Mouse (Mus musculus): Measurements from ENCODE around the gene Grm2. TPM values are rescaled to one million over a fixed set of nuclear protein-coding genes. Genes with fewer than 3 reads are reported as not detected.

Grm2 gene
- not detected for polyA plus RNA-seq (2017; shearing (Covaris generic))

DNA sequence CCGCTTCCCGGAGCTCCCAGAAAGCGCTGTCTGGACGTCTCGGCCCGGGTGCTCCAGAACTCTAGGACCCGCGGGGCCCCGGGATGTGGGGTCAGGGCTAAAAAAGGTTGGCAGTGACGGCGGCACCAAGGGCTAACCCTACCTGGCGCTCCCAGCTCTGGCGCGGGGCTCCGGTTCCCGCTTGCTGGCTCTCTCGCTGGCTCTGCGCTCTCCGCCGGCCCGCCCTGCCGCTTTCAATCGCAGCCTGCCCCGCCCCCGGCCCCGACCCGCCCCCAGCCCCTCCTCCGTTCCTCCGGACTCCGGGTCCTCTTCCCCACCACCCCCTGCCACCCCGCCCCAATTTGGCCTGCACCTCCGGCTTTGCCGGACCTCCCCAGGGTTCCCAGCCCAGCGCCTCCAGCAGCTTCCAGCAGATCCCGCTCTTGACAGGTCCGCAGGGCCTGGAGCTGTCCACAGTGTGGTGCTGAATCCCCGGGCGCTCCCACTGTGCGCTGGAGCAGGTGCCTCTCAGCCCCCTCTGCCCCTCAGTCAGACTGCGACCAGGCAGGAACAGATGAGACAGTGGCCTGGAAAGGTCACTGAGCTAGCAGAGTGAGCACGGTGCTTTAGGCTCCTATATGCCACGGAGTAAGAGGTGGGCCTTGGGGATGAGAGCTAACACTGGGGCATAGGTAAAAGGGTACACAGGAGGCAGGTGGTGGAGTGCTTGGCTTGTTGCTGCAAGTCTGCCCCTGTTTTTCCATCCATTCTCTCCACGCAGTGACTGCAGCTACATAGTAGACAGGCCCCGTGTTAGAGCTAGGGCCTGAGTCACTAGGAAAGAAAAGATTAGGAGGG is at the start of gene Grm2:
TSS of gene Grm2 (minus strand) at position 199 of the 837 bp plus-strand sequence.

DNA sequence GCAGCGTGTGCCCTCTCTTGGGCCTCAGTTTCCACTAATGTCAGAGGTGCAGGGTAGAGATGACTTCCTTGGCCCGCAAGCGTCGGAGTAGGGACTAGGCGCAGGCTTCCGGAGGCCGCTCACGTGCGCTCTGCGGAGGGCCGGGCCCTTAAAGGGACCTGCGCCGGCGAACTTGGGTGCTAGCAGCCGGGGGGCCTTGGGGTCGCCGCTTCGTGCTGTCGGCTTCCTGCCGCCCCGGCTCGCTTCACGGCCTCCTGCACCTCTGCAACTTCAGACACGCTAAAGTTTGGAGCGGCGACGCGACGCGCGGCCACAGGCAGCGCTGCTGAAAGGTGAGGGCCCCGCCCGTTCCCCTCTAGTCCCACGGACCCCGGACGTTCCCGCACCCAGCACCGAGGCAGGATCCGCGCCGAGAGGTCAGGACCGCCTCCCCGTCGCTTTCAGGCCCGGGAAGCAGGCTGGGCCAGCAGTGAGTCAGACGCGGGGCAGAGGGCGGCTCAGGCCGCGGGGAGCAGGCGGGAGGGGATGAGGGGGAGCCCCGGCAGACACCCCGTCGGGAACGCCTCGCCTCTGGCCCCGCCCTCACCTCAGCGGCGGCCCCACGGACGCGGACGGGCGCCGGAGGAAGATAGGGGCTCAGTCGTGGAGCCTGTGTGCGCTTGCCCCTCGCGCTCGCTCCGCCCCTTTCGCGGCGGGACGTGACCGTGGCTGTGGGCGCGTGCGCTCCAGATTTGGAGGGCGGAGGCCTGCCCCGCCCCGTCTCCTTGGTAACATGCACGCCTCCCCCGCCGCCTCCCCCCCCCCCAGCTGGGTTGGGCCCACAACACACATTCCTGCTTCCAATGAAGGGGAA is 29.6 kb upstream of the Grm2 start, which contains the start of gene Tex264:
TSS of gene Tex264 (minus strand) at position 679 of the 853 bp plus-strand sequence.

DNA sequence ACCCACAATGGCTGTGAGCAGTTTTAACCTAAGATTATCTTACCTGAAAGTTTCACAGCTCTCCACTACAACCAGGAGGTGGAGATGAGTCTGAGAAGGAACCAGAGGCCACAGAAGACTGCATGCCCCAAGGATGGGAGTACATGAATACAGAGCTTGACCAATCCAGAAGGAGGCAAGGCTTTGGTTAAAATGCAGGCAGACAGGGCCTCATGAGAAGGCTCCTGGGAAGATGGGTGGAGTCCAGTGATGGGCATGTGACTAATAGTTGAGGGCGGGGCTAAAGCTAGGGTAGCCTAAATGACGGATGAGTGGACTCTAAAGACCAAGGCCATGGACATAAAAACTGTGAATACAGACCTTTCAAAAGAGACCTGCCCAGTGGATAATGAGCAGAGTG is 29.6 kb downstream of the Grm2 start, which contains the start of gene Iqcf6:
TSS of gene Iqcf6 (plus strand) at position 301 of the 400 bp plus-strand sequence.

Other genes starting within 250 kb of the Grm2 start
- 676 TPM for gene Rpl29, start 226.6 kb downstream of the Grm2 start, polyA plus RNA-seq (2017; shearing (Covaris generic))
- 21.0 TPM for gene Acy1, start 217.8 kb downstream of the Grm2 start, polyA plus RNA-seq (2017; shearing (Covaris generic))
- 6.1 TPM for gene Abhd14b, start 208.6 kb downstream of the Grm2 start, polyA plus RNA-seq (2017; shearing (Covaris generic))
- 17.2 TPM for gene Abhd14a, start 208.4 kb downstream of the Grm2 start, polyA plus RNA-seq (2017; shearing (Covaris generic))
- gene Pcbp4, start 202.8 kb downstream of the Grm2 start, polyA plus RNA-seq (2017; shearing (Covaris generic)), result 11.5 TPM
- not detected for gene Gpr62, start 190.1 kb downstream of the Grm2 start, polyA plus RNA-seq (2017; shearing (Covaris generic))
- gene Rrp9, start 180.1 kb downstream of the Grm2 start, polyA plus RNA-seq (2017; shearing (Covaris generic)), result 59.8 TPM
- 41.7 TPM for gene Parp3, start 179.1 kb downstream of the Grm2 start, polyA plus RNA-seq (2017; shearing (Covaris generic))
- gene Iqcf1, start 156.1 kb downstream of the Grm2 start, polyA plus RNA-seq (2017; shearing (Covaris generic)), result not detected
- not detected for gene Iqcf5, start 141.5 kb downstream of the Grm2 start, polyA plus RNA-seq (2017; shearing (Covaris generic))
- not detected for gene Iqcf3, start 94.5 kb downstream of the Grm2 start, polyA plus RNA-seq (2017; shearing (Covaris generic))
- gene Iqcf4, start 85.1 kb downstream of the Grm2 start, polyA plus RNA-seq (2017; shearing (Covaris generic)), result not detected
- gene Iqcf6, start 29.5 kb downstream of the Grm2 start, polyA plus RNA-seq (2017; shearing (Covaris generic)), result not detected
- gene Tex264, start 29.8 kb upstream of the Grm2 start, polyA plus RNA-seq (2017; shearing (Covaris generic)), result 43.8 TPM
- gene Rad54l2, start 133.1 kb upstream of the Grm2 start, polyA plus RNA-seq (2017; shearing (Covaris generic)), result 4.6 TPM
- 49.2 TPM for gene Dcaf1, start 165.8 kb upstream of the Grm2 start, polyA plus RNA-seq (2017; shearing (Covaris generic))
- gene Rbm15b, start 231.3 kb upstream of the Grm2 start, polyA plus RNA-seq (2017; shearing (Covaris generic)), result 40.1 TPM
- gene Manf, start 235.9 kb upstream of the Grm2 start, polyA plus RNA-seq (2017; shearing (Covaris generic)), result 116 TPM

Data from effector memory CD4-positive, alpha-beta T cell, adult 5 months (primary cell).